Mouse (Mus musculus) testis, adult 2 months (tissue): Measurements from ENCODE around the gene Pld1.

Experiments used
- CTCF ChIP-seq: fragments of 200-500 bp; IDR thresholded peaks from 2 replicates; pipeline ENCODE4 v1.5.1; 2012; ENCODE audit warnings: low read depth, mild to moderate bottlenecking, inconsistent platforms, low read length, moderate library complexity; ENCODE audit not compliant: control insufficient read depth, insufficient read depth, insufficient replicate concordance
- POLR2A ChIP-seq: fragments of 200-500 bp; IDR thresholded peaks from 2 replicates; pipeline ENCODE4 v1.6.1; 2012; ENCODE audit warnings: low read depth, mild to moderate bottlenecking, inconsistent platforms, low read length, moderate library complexity; ENCODE audit not compliant: control insufficient read depth

- TF ChIP-seq CTCF: no peak
- TF ChIP-seq POLR2A: no peak
Measured at GRCm38 (mm10) chr3:28170911-28171618, 232.6 kb downstream of the Pld1 start.
